Mouse (Mus musculus): ENCODE data around the gene Gm5890. TPM values are rescaled to one million over a fixed set of nuclear protein-coding genes. Genes with fewer than 3 reads are reported as not detected.
"Not testable (repeated sequence)": the region's sequence is repeated elsewhere in the genome, so short reads cannot be mapped to it uniquely, and the experiment has no call there.

Gm5890 gene
- not detected for total RNA-seq (2021)

DNA sequence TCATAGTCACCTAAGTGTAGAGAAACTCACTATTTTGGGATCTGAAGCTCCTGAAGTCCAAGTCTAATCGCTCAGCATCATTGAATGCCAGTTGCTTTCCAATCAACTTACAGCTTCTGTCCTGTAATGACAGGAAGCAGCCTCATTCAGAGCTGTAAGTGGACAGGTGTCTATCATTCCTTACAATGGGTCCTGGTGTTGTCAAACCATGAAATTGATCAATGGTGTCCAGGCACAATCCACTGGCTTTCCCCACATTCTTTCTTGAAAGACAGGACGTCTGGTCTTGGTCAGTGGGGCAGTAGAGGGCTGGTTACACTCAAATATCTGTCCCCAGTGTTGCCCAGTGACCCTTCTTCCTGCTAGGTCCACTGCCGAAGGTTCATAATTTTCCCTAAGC lies at the start of gene Gm5890:
Gene Gm5890 (minus strand): TSS at position 101 of the 400 bp plus-strand sequence.
- DNase-seq (ENCODE audit: extremely low spot score in 1 of 2, low spot score in 2 of 2); intact Hi-C loops (cut with DNase I): not testable (repeated sequence)

DNA sequence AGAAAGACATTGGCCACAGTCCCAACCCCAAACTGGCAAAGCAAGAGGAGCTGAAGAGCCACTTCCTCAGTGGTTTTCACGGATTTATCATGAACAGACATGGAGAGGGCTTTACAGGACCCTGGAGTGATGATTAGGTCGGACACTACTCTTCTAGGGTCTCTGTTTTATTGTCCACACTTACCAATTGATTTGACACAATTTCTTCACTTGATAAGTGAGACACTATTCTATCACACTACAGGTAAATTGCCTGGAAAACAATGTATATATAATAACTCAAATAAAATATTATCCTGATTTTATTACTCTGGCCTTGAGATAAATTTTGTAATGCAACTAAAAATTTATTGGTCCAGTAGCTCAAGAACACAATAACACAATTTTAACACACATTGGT lies 28.9 kb downstream of the Gm5890 start, which contains the start of gene Gm4498:
Gene Gm4498 (minus strand): TSS at position 101 of the 400 bp plus-strand sequence.
- intact Hi-C loops (cut with DNase I); DNase-seq (ENCODE audit: extremely low spot score in 1 of 2, low spot score in 2 of 2): not testable (repeated sequence)

Other genes with a start within 250 kb of the Gm5890 start
- gene Vmn1r91, start 163.2 kb downstream of the Gm5890 start, total RNA-seq (2021) = not detected
- gene Gm16442, start 140.3 kb downstream of the Gm5890 start, total RNA-seq (2021) = not detected
- not detected for gene Vmn1r93, start 123.7 kb downstream of the Gm5890 start, total RNA-seq (2021)
- not detected for gene Vmn1r94, start 94.5 kb downstream of the Gm5890 start, total RNA-seq (2021)
- gene Vmn1r95, start 69.1 kb downstream of the Gm5890 start, total RNA-seq (2021) = not detected
- gene Gm6164, start 57.2 kb downstream of the Gm5890 start, total RNA-seq (2021) = not detected
- not detected for gene Gm4498, start 29.0 kb downstream of the Gm5890 start, total RNA-seq (2021)
- gene Gm4133, start 71.2 kb upstream of the Gm5890 start, total RNA-seq (2021) = not detected
- not detected for gene Gm5728, start 112.6 kb upstream of the Gm5890 start, total RNA-seq (2021)
- gene Vmn1r100, start 155.1 kb upstream of the Gm5890 start, total RNA-seq (2021) = not detected
- not detected for gene Vmn1r101, start 179.8 kb upstream of the Gm5890 start, total RNA-seq (2021)
- gene Gm10670, start 212.1 kb upstream of the Gm5890 start, total RNA-seq (2021) = not detected
- not detected for gene Vmn1r103, start 247.7 kb upstream of the Gm5890 start, total RNA-seq (2021)